Mouse (Mus musculus): Measurements from ENCODE around the gene Sdf2l1. TPM values are rescaled to one million over a fixed set of nuclear protein-coding genes. Genes with fewer than 3 reads are reported as not detected.

The Sdf2l1 gene
- total RNA-seq, 2 experiments from 2014 or later, result 15.6 to 21.7 TPM

GRCm38 (mm10) chr16:17124119-17124870 is 7.9 kb downstream of the Sdf2l1 start:
- no peak for DNase-seq

- no peak for DNase-seq
Observed at GRCm38 (mm10) chr16:17121569-17121968, 10.6 kb downstream of the Sdf2l1 start.

GRCm38 (mm10) chr16:17117309-17117799 is 14.8 kb downstream of the Sdf2l1 start:
- no peak for DNase-seq

GRCm38 (mm10) chr16:17110771-17111743 is 21.1 kb downstream of the Sdf2l1 start, which contains the start of gene Ppil2:
Gene Ppil2 (minus strand): TSS chr16:17111257.
- DNase-seq, result peak; percentile 79

- DNase-seq, result no peak
Observed at GRCm38 (mm10) chr16:17104600-17104999, 27.6 kb downstream of the Sdf2l1 start.

GRCm38 (mm10) chr16:17102630-17103220 is 29.5 kb downstream of the Sdf2l1 start:
- peak; percentile 30 for DNase-seq

GRCm38 (mm10) chr16:17096938-17097337 is 35.2 kb downstream of the Sdf2l1 start:
- DNase-seq, result no peak

GRCm38 (mm10) chr16:17088346-17088745 is 43.8 kb downstream of the Sdf2l1 start:
- no peak for DNase-seq

- DNase-seq, result no peak
Observed at GRCm38 (mm10) chr16:17086669-17087193, 45.5 kb downstream of the Sdf2l1 start.

GRCm38 (mm10) chr16:17086241-17086640 is 45.9 kb downstream of the Sdf2l1 start:
- no peak for DNase-seq

GRCm38 (mm10) chr16:17085636-17086035 is 46.5 kb downstream of the Sdf2l1 start:
- peak; percentile 55 for DNase-seq

- no peak for DNase-seq
Observed at GRCm38 (mm10) chr16:17082121-17082792, 49.9 kb downstream of the Sdf2l1 start.

Small RNA genes within 50 kb of the gene (microRNA-seq; reads per million reads assigned to microRNA genes)
- gene Mir130b (465 reads per million, percentile 64 among the genes with 10 or more reads in this experiment), gene Mir301b (14.8 reads per million, percentile 23 among the genes with 10 or more reads in this experiment)

Other genes with a start within 250 kb of the Sdf2l1 start
- 10 to 100 TPM; 39.3 to 40.3 TPM for gene Ppm1f, start 235.9 kb downstream of the Sdf2l1 start, total RNA-seq (2021)
- 100 to 1,000 TPM; 154 to 160 TPM for gene Mapk1, start 149.0 kb downstream of the Sdf2l1 start, total RNA-seq (2021)
- gene Ypel1, start 62.7 kb downstream of the Sdf2l1 start, total RNA-seq (2021), result 1 to 10 TPM; 6.2 to 9.4 TPM
- gene Ppil2, start 21.1 kb downstream of the Sdf2l1 start, total RNA-seq (2021), result 10 to 100 TPM; 76.2 to 84.6 TPM
- gene 2610318N02Rik, start 7.2 kb downstream of the Sdf2l1 start, total RNA-seq (2021), result 1 to 10 TPM; 2.5 to 2.9 TPM
- 1 to 10 TPM; 3.9 to 6.7 TPM for gene Ydjc, start 12.2 kb upstream of the Sdf2l1 start, total RNA-seq (2021)
- gene Ccdc116, start 14.8 kb upstream of the Sdf2l1 start, total RNA-seq (2021), result under 1 TPM; 0.39 to 0.66 TPM
- gene Ube2l3, start 70.3 kb upstream of the Sdf2l1 start, total RNA-seq (2021), result 100 to 1,000 TPM; 163 to 176 TPM
- under 1 TPM in 1 of 2 experiments, not detected in 1; 0.06 TPM for gene Rimbp3, start 76.2 kb upstream of the Sdf2l1 start, total RNA-seq (2021)
- 1 to 10 TPM; 3.2 to 3.3 TPM for gene Hic2, start 101.2 kb upstream of the Sdf2l1 start, total RNA-seq (2021)
- gene Tmem191c, start 143.7 kb upstream of the Sdf2l1 start, total RNA-seq (2021), result 10 to 100 TPM in 1 of 2 experiments, 1 to 10 TPM in 1; 6.2 to 11.9 TPM
- 100 to 1,000 TPM in 1 of 2 experiments, 10 to 100 TPM in 1; 50.5 to 111 TPM for gene Serpind1, start 199.0 kb upstream of the Sdf2l1 start, total RNA-seq (2021)

Measured in adrenal gland, postnatal 10 days (tissue).